Mouse (Mus musculus): ENCODE results near the gene Dynlt1b. TPM values are rescaled to one million over a fixed set of nuclear protein-coding genes. Genes with fewer than 3 reads are reported as not detected.
"Not testable (repeated sequence)": the region's sequence is repeated elsewhere in the genome, so short reads cannot be mapped to it uniquely, and the experiment has no call there.

The Dynlt1b gene
- polyA plus RNA-seq, 1 experiment, result 232 TPM

- not testable (repeated sequence) for H3ac ChIP-seq (ENCODE audit: control insufficient read depth, insufficient read length, low read depth); H3K4me3 ChIP-seq (ENCODE audit: insufficient read depth, poor library complexity, severe bottlenecking); H3K36me3 ChIP-seq (ENCODE audit: control insufficient read depth, insufficient read depth); H3K79me3 ChIP-seq (ENCODE audit: low read depth); H3K79me2 ChIP-seq (ENCODE audit: control insufficient read depth, insufficient read depth); H3K27me3 ChIP-seq (ENCODE audit: control insufficient read depth, insufficient read depth, insufficient read length)
Measured at GRCm38 (mm10) chr17:6425325-6425724, 4.6 kb upstream of the Dynlt1b start.

- H3K36me3 ChIP-seq (ENCODE audit: control insufficient read depth, insufficient read depth); H3K27me3 ChIP-seq (ENCODE audit: control insufficient read depth, insufficient read depth, insufficient read length); H3K79me3 ChIP-seq (ENCODE audit: low read depth); H3ac ChIP-seq (ENCODE audit: control insufficient read depth, insufficient read length, low read depth); H3K4me3 ChIP-seq (ENCODE audit: insufficient read depth, poor library complexity, severe bottlenecking); H3K79me2 ChIP-seq (ENCODE audit: control insufficient read depth, insufficient read depth): not testable (repeated sequence)
Measured at GRCm38 (mm10) chr17:6426869-6427268, 3.0 kb upstream of the Dynlt1b start.

- not testable (repeated sequence) for H3ac ChIP-seq (ENCODE audit: control insufficient read depth, insufficient read length, low read depth); H3K79me3 ChIP-seq (ENCODE audit: low read depth); H3K27me3 ChIP-seq (ENCODE audit: control insufficient read depth, insufficient read depth, insufficient read length); H3K79me2 ChIP-seq (ENCODE audit: control insufficient read depth, insufficient read depth); H3K36me3 ChIP-seq (ENCODE audit: control insufficient read depth, insufficient read depth); H3K4me3 ChIP-seq (ENCODE audit: insufficient read depth, poor library complexity, severe bottlenecking)
Measured at GRCm38 (mm10) chr17:6428926-6429325, 986 bp upstream of the Dynlt1b start.

- not testable (repeated sequence) for H3K36me3 ChIP-seq (ENCODE audit: control insufficient read depth, insufficient read depth); H3K79me3 ChIP-seq (ENCODE audit: low read depth); H3K27me3 ChIP-seq (ENCODE audit: control insufficient read depth, insufficient read depth, insufficient read length); H3K79me2 ChIP-seq (ENCODE audit: control insufficient read depth, insufficient read depth); H3ac ChIP-seq (ENCODE audit: control insufficient read depth, insufficient read length, low read depth)
- H3K4me3 ChIP-seq (ENCODE audit: insufficient read depth, poor library complexity, severe bottlenecking), result peak overlapping the region; percentile 39
Measured at GRCm38 (mm10) chr17:6430410-6431001, 594 bp downstream of the Dynlt1b start.

- not testable (repeated sequence) for H3K36me3 ChIP-seq (ENCODE audit: control insufficient read depth, insufficient read depth); H3K79me3 ChIP-seq (ENCODE audit: low read depth); H3K27me3 ChIP-seq (ENCODE audit: control insufficient read depth, insufficient read depth, insufficient read length); H3ac ChIP-seq (ENCODE audit: control insufficient read depth, insufficient read length, low read depth); H3K4me3 ChIP-seq (ENCODE audit: insufficient read depth, poor library complexity, severe bottlenecking); H3K79me2 ChIP-seq (ENCODE audit: control insufficient read depth, insufficient read depth)
Measured at GRCm38 (mm10) chr17:6432456-6432855, 2.5 kb downstream of the Dynlt1b start.

GRCm38 (mm10) chr17:6433691-6434090, 3.8 kb downstream of the Dynlt1b start:
- not testable (repeated sequence) for H3K79me3 ChIP-seq (ENCODE audit: low read depth); H3ac ChIP-seq (ENCODE audit: control insufficient read depth, insufficient read length, low read depth); H3K36me3 ChIP-seq (ENCODE audit: control insufficient read depth, insufficient read depth); H3K4me3 ChIP-seq (ENCODE audit: insufficient read depth, poor library complexity, severe bottlenecking); H3K27me3 ChIP-seq (ENCODE audit: control insufficient read depth, insufficient read depth, insufficient read length); H3K79me2 ChIP-seq (ENCODE audit: control insufficient read depth, insufficient read depth)

GRCm38 (mm10) chr17:6438080-6438479, 8.2 kb downstream of the Dynlt1b start:
- not testable (repeated sequence) for H3K27me3 ChIP-seq (ENCODE audit: control insufficient read depth, insufficient read depth, insufficient read length); H3K79me2 ChIP-seq (ENCODE audit: control insufficient read depth, insufficient read depth); H3K36me3 ChIP-seq (ENCODE audit: control insufficient read depth, insufficient read depth); H3K79me3 ChIP-seq (ENCODE audit: low read depth); H3K4me3 ChIP-seq (ENCODE audit: insufficient read depth, poor library complexity, severe bottlenecking); H3ac ChIP-seq (ENCODE audit: control insufficient read depth, insufficient read length, low read depth)

GRCm38 (mm10) chr17:6439913-6440312, 10.0 kb downstream of the Dynlt1b start:
- H3K36me3 ChIP-seq (ENCODE audit: control insufficient read depth, insufficient read depth); H3K4me3 ChIP-seq (ENCODE audit: insufficient read depth, poor library complexity, severe bottlenecking); H3K79me2 ChIP-seq (ENCODE audit: control insufficient read depth, insufficient read depth); H3K79me3 ChIP-seq (ENCODE audit: low read depth); H3K27me3 ChIP-seq (ENCODE audit: control insufficient read depth, insufficient read depth, insufficient read length); H3ac ChIP-seq (ENCODE audit: control insufficient read depth, insufficient read length, low read depth): not testable (repeated sequence)

GRCm38 (mm10) chr17:6440493-6441077, 10.7 kb downstream of the Dynlt1b start:
- not testable (repeated sequence) for H3K79me3 ChIP-seq (ENCODE audit: low read depth); H3ac ChIP-seq (ENCODE audit: control insufficient read depth, insufficient read length, low read depth); H3K27me3 ChIP-seq (ENCODE audit: control insufficient read depth, insufficient read depth, insufficient read length); H3K79me2 ChIP-seq (ENCODE audit: control insufficient read depth, insufficient read depth); H3K36me3 ChIP-seq (ENCODE audit: control insufficient read depth, insufficient read depth); H3K4me3 ChIP-seq (ENCODE audit: insufficient read depth, poor library complexity, severe bottlenecking)

- not testable (repeated sequence) for H3K27me3 ChIP-seq (ENCODE audit: control insufficient read depth, insufficient read depth, insufficient read length); H3K79me3 ChIP-seq (ENCODE audit: low read depth); H3K36me3 ChIP-seq (ENCODE audit: control insufficient read depth, insufficient read depth); H3ac ChIP-seq (ENCODE audit: control insufficient read depth, insufficient read length, low read depth); H3K4me3 ChIP-seq (ENCODE audit: insufficient read depth, poor library complexity, severe bottlenecking); H3K79me2 ChIP-seq (ENCODE audit: control insufficient read depth, insufficient read depth)
Measured at GRCm38 (mm10) chr17:6441254-6441653, 11.3 kb downstream of the Dynlt1b start.

GRCm38 (mm10) chr17:6442513-6442912, 12.6 kb downstream of the Dynlt1b start:
- not testable (repeated sequence) for H3K79me2 ChIP-seq (ENCODE audit: control insufficient read depth, insufficient read depth); H3K27me3 ChIP-seq (ENCODE audit: control insufficient read depth, insufficient read depth, insufficient read length); H3K4me3 ChIP-seq (ENCODE audit: insufficient read depth, poor library complexity, severe bottlenecking); H3K36me3 ChIP-seq (ENCODE audit: control insufficient read depth, insufficient read depth); H3K79me3 ChIP-seq (ENCODE audit: low read depth); H3ac ChIP-seq (ENCODE audit: control insufficient read depth, insufficient read length, low read depth)

- H3K27me3 ChIP-seq (ENCODE audit: control insufficient read depth, insufficient read depth, insufficient read length); H3K36me3 ChIP-seq (ENCODE audit: control insufficient read depth, insufficient read depth); H3K4me3 ChIP-seq (ENCODE audit: insufficient read depth, poor library complexity, severe bottlenecking); H3K79me3 ChIP-seq (ENCODE audit: low read depth); H3K79me2 ChIP-seq (ENCODE audit: control insufficient read depth, insufficient read depth); H3ac ChIP-seq (ENCODE audit: control insufficient read depth, insufficient read length, low read depth): not testable (repeated sequence)
Measured at GRCm38 (mm10) chr17:6445794-6446587, 16.1 kb downstream of the Dynlt1b start.
